Mouse (Mus musculus) G1E (cell line): ENCODE data around the gene Gnptg. TPM values are rescaled to one million over a fixed set of nuclear protein-coding genes. Genes with fewer than 3 reads are reported as not detected.
"Not testable (repeated sequence)": the region's sequence is repeated elsewhere in the genome, so short reads cannot be mapped to it uniquely, and the experiment has no call there.

ENCODE experiments used
- ATAC-seq: 2 replicates; pipeline ENCODE4 v1.8.0; 2016; ENCODE audit warnings: mild to moderate bottlenecking; ENCODE audit not compliant: insufficient number of reproducible peaks, poor library complexity, low FRiP score, severe bottlenecking; ENCODE audit errors: extremely low read depth
- DNase-seq: peaks from one replicate; pipeline ENCODE4 v3.0.0; 2012; ENCODE audit warnings: low spot score
- H3K27me3 ChIP-seq: 2 replicates; pipeline ENCODE4 v1.6.1; 2012; ENCODE audit warnings: mild to moderate bottlenecking, low read length, inconsistent platforms; ENCODE audit not compliant: insufficient read depth
- H3K36me3 ChIP-seq: replicated peaks from 2 replicates; pipeline ENCODE3; 2012; ENCODE audit warnings: mild to moderate bottlenecking, inconsistent platforms
- H3K4me1 ChIP-seq: 2 replicates; pipeline ENCODE4 v1.6.1; 2012; ENCODE audit warnings: low read depth, low read length, inconsistent platforms, mixed read lengths; ENCODE audit not compliant: insufficient read depth
- H3K4me3 ChIP-seq: 2 replicates; pipeline ENCODE4 v1.5.1; 2012; ENCODE audit warnings: low read depth, mild to moderate bottlenecking, inconsistent platforms, low read length, moderate library complexity, mixed read lengths
- H3K9me3 ChIP-seq: replicated peaks from 2 replicates; pipeline ENCODE4 v1.6.1; 2012; ENCODE audit warnings: inconsistent platforms
- CTCF ChIP-seq: IDR thresholded peaks from 2 replicates; pipeline ENCODE4 v1.5.1; 2012; ENCODE audit warnings: low read depth, low read length, inconsistent platforms, mixed read lengths
- GATA1 ChIP-seq: IDR thresholded peaks from 2 replicates; pipeline ENCODE4 v1.6.1; 2012; ENCODE audit warnings: borderline replicate concordance, low read length, inconsistent platforms, mixed read lengths
- GATA2 ChIP-seq: IDR thresholded peaks from 2 replicates; pipeline ENCODE4 v1.6.1; 2012; ENCODE audit warnings: low read depth, low read length, inconsistent platforms, borderline replicate concordance
- POLR2AphosphoS5 ChIP-seq: IDR thresholded peaks from 2 replicates; pipeline ENCODE4 v1.6.1; 2012; ENCODE audit warnings: low read depth, low read length, inconsistent platforms; ENCODE audit not compliant: insufficient replicate concordance
- TAL1 ChIP-seq: conservative IDR thresholded peaks from 2 replicates; pipeline ENCODE4 v1.6.1; 2012; ENCODE audit warnings: low read depth, low read length, inconsistent platforms, mixed read lengths
- polyA plus RNA-seq: library from polyadenylated mRNA; stranded (reverse); fragments of >175 nt; gene quantifications from 2 replicates; pipeline ENCODE4 v1.2.3, GENCODE M21; 2012
- total RNA-seq, 2 experiments: library from RNA; stranded (forward) in 1 of 2; stranded (reverse) in 1 of 2; fragments of 200-1000 nt in 1 of 2; fragments of >200 nt in 1 of 2; fragmentation: Nextera tagmentation in 1 of 2; gene quantifications; 2 replicates each; pipeline ENCODE4 v1.2.3; 2014 to 2017

The Gnptg gene
- total and polyA plus RNA-seq, 3 experiments, result 10.0 to 22.2 (median 11.6) TPM

- H3K4me1 ChIP-seq, result peaks cover 78% of the 10 kb centered on the region
- H3K36me3 ChIP-seq, result peaks cover 81% of the 10 kb centered on the region
- DNase-seq, result peak; percentile 53
- no peaks in the 10 kb centered on the region for H3K9me3 ChIP-seq
- H3K27me3 ChIP-seq, result no peaks in the 10 kb centered on the region
- peak overlapping the region; percentile 48; the same call in 1 of the 2 replicates for H3K4me3 ChIP-seq
- ATAC-seq, result no peak
- TF ChIP-seq GATA2 (no peak), TAL1 (peak; percentile 80)
Measured at GRCm38 (mm10) chr17:25225659-25226058, 14.3 kb downstream of the Gnptg start.

GRCm38 (mm10) chr17:25224586-25225222 is 15.2 kb downstream of the Gnptg start:
- no peaks in the 10 kb centered on the region for H3K9me3 ChIP-seq
- H3K27me3 ChIP-seq, result no peaks in the 10 kb centered on the region
- H3K4me1 ChIP-seq, result peaks cover 83% of the 10 kb centered on the region
- H3K4me3 ChIP-seq, result peak overlapping the region; percentile 73; the same call in 1 of the 2 replicates
- ATAC-seq (no peak), DNase-seq (no peak)
- TF ChIP-seq CTCF (no peak), GATA2 (no peak), GATA1 (no peak), POLR2AphosphoS5 (no peak)
- peaks cover 81% of the 10 kb centered on the region for H3K36me3 ChIP-seq

- peaks cover 85% of the 10 kb centered on the region for H3K4me1 ChIP-seq
- H3K4me3 ChIP-seq, result peak overlapping the region; percentile 73
- peak; percentile 38 for DNase-seq
- H3K27me3 ChIP-seq, result no peaks in the 10 kb centered on the region
- H3K36me3 ChIP-seq, result peaks cover 81% of the 10 kb centered on the region
- no peaks in the 10 kb centered on the region for H3K9me3 ChIP-seq
- peak; percentile 10; the same call in 1 of the 2 replicates for ATAC-seq
- TF ChIP-seq GATA1 (no peak), GATA2 (no peak), TAL1 (no peak), POLR2AphosphoS5 (no peak), CTCF (no peak)
Measured at GRCm38 (mm10) chr17:25222951-25223601, 16.8 kb downstream of the Gnptg start.

- peaks cover 81% of the 10 kb centered on the region for H3K36me3 ChIP-seq
- H3K27me3 ChIP-seq, H3K9me3 ChIP-seq, DNase-seq: not testable (repeated sequence)
- H3K4me1 ChIP-seq, result peaks cover 85% of the 10 kb centered on the region
- H3K4me3 ChIP-seq, result peak overlapping the region; percentile 73
- peak; percentile 50 for ATAC-seq
Measured at GRCm38 (mm10) chr17:25222504-25222940, 17.4 kb downstream of the Gnptg start.

GRCm38 (mm10) chr17:25221821-25222503 is 18.0 kb downstream of the Gnptg start:
- peaks cover 81% of the 10 kb centered on the region for H3K4me1 ChIP-seq
- no peaks in the 10 kb centered on the region for H3K9me3 ChIP-seq
- ATAC-seq, result peak; percentile 55
- no peaks in the 10 kb centered on the region for H3K27me3 ChIP-seq
- DNase-seq, result peak; percentile 81
- H3K4me3 ChIP-seq, result peak overlapping the region; percentile 67
- no peak for TF ChIP-seq GATA1
- TF ChIP-seq TAL1, result no peak
- no peak for TF ChIP-seq CTCF
- no peak for TF ChIP-seq GATA2
- no peak for TF ChIP-seq POLR2AphosphoS5
- peaks cover 79% of the 10 kb centered on the region for H3K36me3 ChIP-seq

- DNase-seq (no peak), ATAC-seq (no peak)
- TF ChIP-seq CTCF (no peak), POLR2AphosphoS5 (no peak), GATA1 (no peak), TAL1 (no peak), GATA2 (no peak)
- no peak overlapping the region for H3K4me3 ChIP-seq
- H3K9me3 ChIP-seq, result no peaks in the 10 kb centered on the region
- peaks cover 72% of the 10 kb centered on the region for H3K4me1 ChIP-seq
- no peaks in the 10 kb centered on the region for H3K27me3 ChIP-seq
- H3K36me3 ChIP-seq, result peaks cover 77% of the 10 kb centered on the region
Measured at GRCm38 (mm10) chr17:25220746-25221145, 19.2 kb downstream of the Gnptg start.
